Mouse (Mus musculus) lung, postnatal 0 days (tissue): Measurements from ENCODE around the gene Csnk1e. TPM values are rescaled to one million over a fixed set of nuclear protein-coding genes. Genes with fewer than 3 reads are reported as not detected.

Experiments used
- ATAC-seq: fragments of 200-750 bp; cut with Nextera tagmentation; 2 replicates; pipeline ENCODE4 v1.8.0; 2017; ENCODE audit warnings: moderate library complexity
- DNase-seq: peaks from one replicate; pipeline ENCODE4 v3.0.0-alpha.2; 2016; ENCODE audit warnings: low spot score
- H3K27ac ChIP-seq: fragments of 300-500 bp; sonication (generic); 2 replicates; pipeline ENCODE4 v1.5.1; 2014; ENCODE audit warnings: antibody characterized with exemption, mild to moderate bottlenecking, low read length, mixed read lengths
- H3K27me3 ChIP-seq: fragments of 300-500 bp; sonication (generic); replicated peaks from 2 replicates; pipeline ENCODE4 v1.6.1; 2014; ENCODE audit warnings: low read length, mixed read lengths; ENCODE audit not compliant: insufficient read depth
- H3K36me3 ChIP-seq: fragments of 300-500 bp; sonication (generic); 2 replicates; pipeline ENCODE4 v1.6.1; 2014; ENCODE audit warnings: low read length, mixed read lengths; ENCODE audit not compliant: insufficient read depth
- H3K4me1 ChIP-seq: fragments of 300-500 bp; sonication (generic); 2 replicates; pipeline ENCODE4 v1.6.1; 2014; ENCODE audit warnings: antibody characterized with exemption, low read depth, low read length, mixed read lengths; ENCODE audit not compliant: insufficient read depth
- H3K4me2 ChIP-seq: fragments of 300-500 bp; sonication (generic); replicated peaks from 2 replicates; pipeline ENCODE4 v1.6.1; 2014; ENCODE audit warnings: low read depth, mild to moderate bottlenecking, low read length, moderate library complexity, mixed read lengths
- H3K4me3 ChIP-seq: fragments of 300-500 bp; sonication (generic); 2 replicates; pipeline ENCODE4 v1.5.1; 2014; ENCODE audit warnings: low read depth, low read length
- H3K9ac ChIP-seq: fragments of 300-500 bp; sonication (generic); replicated peaks from 2 replicates; pipeline ENCODE4 v1.6.1; 2014; ENCODE audit warnings: low read depth, mild to moderate bottlenecking
- H3K9me3 ChIP-seq: fragments of 300-500 bp; sonication (generic); 2 replicates; pipeline ENCODE4 v1.6.1; 2016; ENCODE audit warnings: low read length, mixed read lengths
- CTCF ChIP-seq: IDR thresholded peaks from 2 replicates; pipeline ENCODE4 v1.5.1; 2016; ENCODE audit warnings: antibody characterized with exemption, mild to moderate bottlenecking
- EP300 ChIP-seq: IDR thresholded peaks from 2 replicates; pipeline ENCODE4 v1.6.1; 2016; ENCODE audit warnings: antibody characterized with exemption, mild to moderate bottlenecking, control low read depth
- WGBS: fragments of 180-500 bp; shearing (Covaris S2); extraction: QIAGEN DNeasy Blood & Tissue Kit; methylation state at CpG from one replicate; pipeline ENCODE4 v1.1.7; 2014; 5-methylcytosine and 5-hydroxymethylcytosine counted together
- polyA plus RNA-seq: library from polyadenylated mRNA; unstranded; fragments of >200 nt; fragmentation: Nextera tagmentation; extraction: Ambion mirVana; gene quantifications from 2 replicates; pipeline ENCODE4 v1.2.1, GENCODE M21; 2015

Gene Csnk1e
- polyA plus RNA-seq, 1 experiment from 2014 or later: 67.2 TPM

GRCm38 (mm10) chr15:79441331-79442256, 13.8 kb downstream of the Csnk1e start:
- Histone ChIP-seq H3K27ac (peak overlapping the region; percentile 98), H3K27me3 (no peaks in the 10 kb centered on the region), H3K9ac (peak overlapping the region; percentile 96), H3K36me3 (0 out of 2 replicates have a peak, but pooled peaks cover 5% of the 10 kb centered on the region), H3K9me3 (no peaks in the 10 kb centered on the region), H3K4me2 (peak overlapping the region; percentile 81), H3K4me3 (peak overlapping the region; percentile 91), H3K4me1 (peaks cover 30% of the 10 kb centered on the region; the same call in 1 of the 2 replicates)
- DNase-seq (peak; percentile 83), ATAC-seq (peak; percentile 75)
- no peak for TF ChIP-seq CTCF
- TF ChIP-seq EP300: no peak
- 1% methylated on average over 67 of the region's 107 CpGs for WGBS

GRCm38 (mm10) chr15:79440651-79441330, 14.6 kb downstream of the Csnk1e start:
- Histone ChIP-seq H3K27me3 (no peaks in the 10 kb centered on the region), H3K27ac (peak overlapping the region; percentile 98), H3K4me3 (peak overlapping the region; percentile 91), H3K9ac (peak overlapping the region; percentile 96), H3K4me2 (peak overlapping the region; percentile 81), H3K36me3 (0 out of 2 replicates have a peak, but pooled peaks cover 5% of the 10 kb centered on the region), H3K9me3 (no peaks in the 10 kb centered on the region), H3K4me1 (peaks cover 38% of the 10 kb centered on the region)
- TF ChIP-seq EP300: no peak
- ATAC-seq (peak; percentile 23; the same call in 1 of the 2 replicates), DNase-seq (peak; percentile 61)
- 2% methylated on average over 11 of the region's 11 CpGs for WGBS

GRCm38 (mm10) chr15:79440223-79440622, 15.1 kb downstream of the Csnk1e start:
- ATAC-seq: no peak
- peak overlapping the region; percentile 98; the same call in 1 of the 2 replicates for H3K27ac ChIP-seq
- 35% methylated on average over 4 of the region's 4 CpGs for WGBS

GRCm38 (mm10) chr15:79439386-79439785, 16.0 kb downstream of the Csnk1e start:
- Histone ChIP-seq H3K27ac (peak overlapping the region; percentile 4; the same call in 1 of the 2 replicates), H3K4me1 (peaks cover 46% of the 10 kb centered on the region), H3K36me3 (peaks cover 8% of the 10 kb centered on the region; the same call in 1 of the 2 replicates), H3K4me2 (peak overlapping the region; percentile 81), H3K27me3 (no peaks in the 10 kb centered on the region), H3K4me3 (no peak overlapping the region), H3K9ac (no peak overlapping the region), H3K9me3 (no peaks in the 10 kb centered on the region)
- WGBS: 65% methylated on average over 4 of the region's 4 CpGs
- no peak for ATAC-seq
- TF ChIP-seq EP300 (no peak), CTCF (no peak)
- DNase-seq: no peak

More at GRCm38 (mm10) chr15:79440223-79440622, 15.1 kb downstream of the Csnk1e start:
- Histone ChIP-seq H3K9ac (peak overlapping the region; percentile 96; the same call in 1 of the 2 replicates), H3K36me3 (0 out of 2 replicates have a peak, but pooled peaks cover 5% of the 10 kb centered on the region), H3K4me2 (peak overlapping the region; percentile 81), H3K4me3 (peak overlapping the region; percentile 91), H3K27me3 (no peaks in the 10 kb centered on the region), H3K9me3 (no peaks in the 10 kb centered on the region), H3K4me1 (peaks cover 43% of the 10 kb centered on the region)
- TF ChIP-seq EP300: no peak
- no peak for TF ChIP-seq CTCF
- peak; percentile 37 for DNase-seq

- peaks cover 11% of the 10 kb centered on the region; the same call in 1 of the 2 replicates for H3K36me3 ChIP-seq
- no peak for ATAC-seq
- no peak overlapping the region for H3K9ac ChIP-seq
- peaks cover 46% of the 10 kb centered on the region for H3K4me1 ChIP-seq
- H3K9me3 ChIP-seq: no peaks in the 10 kb centered on the region
- peak overlapping the region; percentile 6; the same call in 1 of the 2 replicates for H3K4me2 ChIP-seq
- H3K27ac ChIP-seq: peak overlapping the region; percentile 44; the same call in 1 of the 2 replicates
- WGBS: 45% methylated on average over 8 of the region's 8 CpGs
- TF ChIP-seq EP300: no peak
- TF ChIP-seq CTCF: no peak
- no peak overlapping the region for H3K4me3 ChIP-seq
- no peak for DNase-seq
- H3K27me3 ChIP-seq: no peaks in the 10 kb centered on the region
These were observed 16.6 kb downstream of the Csnk1e start for GRCm38 (mm10) chr15:79438816-79439215.
